Mouse (Mus musculus) G1E (cell line): ENCODE data around the gene St5. TPM values are rescaled to one million over a fixed set of nuclear protein-coding genes. Genes with fewer than 3 reads are reported as not detected.

ENCODE experiments used
- ATAC-seq: 2 replicates; pipeline ENCODE4 v1.8.0; 2016; ENCODE audit warnings: mild to moderate bottlenecking; ENCODE audit not compliant: insufficient number of reproducible peaks, poor library complexity, low FRiP score, severe bottlenecking; ENCODE audit errors: extremely low read depth
- DNase-seq: peaks from one replicate; pipeline ENCODE4 v3.0.0; 2012; ENCODE audit warnings: low spot score
- H3K27me3 ChIP-seq: 2 replicates; pipeline ENCODE4 v1.6.1; 2012; ENCODE audit warnings: mild to moderate bottlenecking, low read length, inconsistent platforms; ENCODE audit not compliant: insufficient read depth
- H3K36me3 ChIP-seq: replicated peaks from 2 replicates; pipeline ENCODE3; 2012; ENCODE audit warnings: mild to moderate bottlenecking, inconsistent platforms
- H3K4me1 ChIP-seq: 2 replicates; pipeline ENCODE4 v1.6.1; 2012; ENCODE audit warnings: low read depth, low read length, inconsistent platforms, mixed read lengths; ENCODE audit not compliant: insufficient read depth
- H3K4me3 ChIP-seq: 2 replicates; pipeline ENCODE4 v1.5.1; 2012; ENCODE audit warnings: low read depth, mild to moderate bottlenecking, inconsistent platforms, low read length, moderate library complexity, mixed read lengths
- H3K9me3 ChIP-seq: replicated peaks from 2 replicates; pipeline ENCODE4 v1.6.1; 2012; ENCODE audit warnings: inconsistent platforms
- CTCF ChIP-seq: IDR thresholded peaks from 2 replicates; pipeline ENCODE4 v1.5.1; 2012; ENCODE audit warnings: low read depth, low read length, inconsistent platforms, mixed read lengths
- GATA1 ChIP-seq: IDR thresholded peaks from 2 replicates; pipeline ENCODE4 v1.6.1; 2012; ENCODE audit warnings: borderline replicate concordance, low read length, inconsistent platforms, mixed read lengths
- GATA2 ChIP-seq: IDR thresholded peaks from 2 replicates; pipeline ENCODE4 v1.6.1; 2012; ENCODE audit warnings: low read depth, low read length, inconsistent platforms, borderline replicate concordance
- POLR2AphosphoS5 ChIP-seq: IDR thresholded peaks from 2 replicates; pipeline ENCODE4 v1.6.1; 2012; ENCODE audit warnings: low read depth, low read length, inconsistent platforms; ENCODE audit not compliant: insufficient replicate concordance
- TAL1 ChIP-seq: conservative IDR thresholded peaks from 2 replicates; pipeline ENCODE4 v1.6.1; 2012; ENCODE audit warnings: low read depth, low read length, inconsistent platforms, mixed read lengths
- polyA plus RNA-seq: library from polyadenylated mRNA; stranded (reverse); fragments of >175 nt; gene quantifications from 2 replicates; pipeline ENCODE4 v1.2.3, GENCODE M21; 2012
- total RNA-seq, 2 experiments: library from RNA; stranded (forward) in 1 of 2; stranded (reverse) in 1 of 2; fragments of 200-1000 nt in 1 of 2; fragments of >200 nt in 1 of 2; fragmentation: Nextera tagmentation in 1 of 2; gene quantifications; 2 replicates each; pipeline ENCODE4 v1.2.3; 2014 to 2017

The St5 gene
- total and polyA plus RNA-seq, 3 experiments = 0.07 to 39.5 (median 0.49) TPM

GRCm38 (mm10) chr7:109580489-109580888 lies 122.9 kb downstream of the St5 start:
- TF ChIP-seq POLR2AphosphoS5 (no peak), GATA1 (no peak), TAL1 (no peak), CTCF (no peak), GATA2 (no peak)
- Histone ChIP-seq H3K27me3 (peaks cover 17% of the 10 kb centered on the region), H3K4me3 (no peak overlapping the region), H3K4me1 (no peaks in the 10 kb centered on the region), H3K9me3 (no peaks in the 10 kb centered on the region), H3K36me3 (no peaks in the 10 kb centered on the region)
- DNase-seq (no peak), ATAC-seq (no peak)

GRCm38 (mm10) chr7:109579585-109580307 lies 123.7 kb downstream of the St5 start:
- no peak overlapping the region for H3K4me3 ChIP-seq
- H3K9me3 ChIP-seq = no peaks in the 10 kb centered on the region
- TF ChIP-seq GATA2 (no peak), CTCF (no peak), POLR2AphosphoS5 (no peak), TAL1 (no peak)
- ATAC-seq (no peak), DNase-seq (no peak)
- peaks cover 17% of the 10 kb centered on the region for H3K27me3 ChIP-seq
- no peaks in the 10 kb centered on the region for H3K4me1 ChIP-seq
- no peaks in the 10 kb centered on the region for H3K36me3 ChIP-seq

GRCm38 (mm10) chr7:109578880-109579584 lies 124.4 kb downstream of the St5 start:
- no peak for TF ChIP-seq GATA1
- no peak for TF ChIP-seq POLR2AphosphoS5
- TF ChIP-seq CTCF = no peak
- TF ChIP-seq GATA2 = no peak
- TF ChIP-seq TAL1 = no peak
- Histone ChIP-seq H3K4me3 (no peak overlapping the region), H3K27me3 (peaks cover 17% of the 10 kb centered on the region), H3K4me1 (no peaks in the 10 kb centered on the region), H3K9me3 (no peaks in the 10 kb centered on the region), H3K36me3 (no peaks in the 10 kb centered on the region)
- no peak for DNase-seq
- no peak for ATAC-seq

GRCm38 (mm10) chr7:109576321-109577314 lies 126.8 kb downstream of the St5 start:
- Histone ChIP-seq H3K4me3 (no peak overlapping the region), H3K9me3 (no peaks in the 10 kb centered on the region), H3K36me3 (no peaks in the 10 kb centered on the region), H3K4me1 (no peaks in the 10 kb centered on the region), H3K27me3 (peaks cover 12% of the 10 kb centered on the region)
- DNase-seq (no peak), ATAC-seq (no peak)
- TF ChIP-seq CTCF (no peak), TAL1 (no peak), GATA2 (no peak), POLR2AphosphoS5 (no peak), GATA1 (no peak)

GRCm38 (mm10) chr7:109574166-109574565 lies 129.2 kb downstream of the St5 start:
- no peak for TF ChIP-seq GATA2
- Histone ChIP-seq H3K27me3 (peaks cover 16% of the 10 kb centered on the region), H3K4me1 (no peaks in the 10 kb centered on the region), H3K36me3 (no peaks in the 10 kb centered on the region), H3K9me3 (no peaks in the 10 kb centered on the region), H3K4me3 (no peak overlapping the region)
- DNase-seq = no peak
- ATAC-seq = no peak

- H3K9me3 ChIP-seq = no peaks in the 10 kb centered on the region
- ATAC-seq = no peak
- no peak overlapping the region for H3K4me3 ChIP-seq
- H3K36me3 ChIP-seq = no peaks in the 10 kb centered on the region
- TF ChIP-seq POLR2AphosphoS5 (no peak), TAL1 (no peak), GATA1 (no peak), CTCF (no peak), GATA2 (no peak)
- H3K27me3 ChIP-seq = peaks cover 14% of the 10 kb centered on the region
- no peaks in the 10 kb centered on the region for H3K4me1 ChIP-seq
- DNase-seq = no peak
These were observed 135.0 kb downstream of the St5 start for GRCm38 (mm10) chr7:109568391-109568892.
